Mouse (Mus musculus): Measurements from ENCODE around the gene Prss21.
A peak's percentile ranks its signal among the peaks of the same experiment; 100 is the strongest.

DNA sequence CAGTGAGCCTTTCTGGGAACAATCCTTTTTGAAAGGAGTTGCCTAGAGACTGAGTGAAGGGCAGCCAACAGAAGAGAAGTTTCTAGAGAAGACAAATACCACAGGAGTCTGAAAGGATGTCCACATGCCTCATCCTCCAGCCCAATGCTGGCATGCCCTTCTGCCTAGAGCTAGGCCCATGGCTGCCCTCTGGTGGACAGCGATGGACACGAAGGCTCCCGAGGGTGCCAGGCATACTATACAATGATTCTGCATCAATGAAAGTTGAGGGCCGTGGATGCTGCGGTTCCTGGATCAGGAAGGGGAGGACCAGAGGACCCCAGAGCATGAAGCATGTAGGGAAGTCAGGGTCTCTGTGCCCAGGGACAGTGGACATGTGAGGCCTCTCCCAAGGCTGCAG is 14.6 kb upstream of the Prss21 start:
- TF ChIP-seq CTCF (IDR thresholded peaks at IDR 0.05; ENCODE audit: low read depth, low read length) (peak; percentile 26; the same call in 1 of the 2 replicates), POLR2A (IDR thresholded peaks at IDR 0.05; ENCODE audit: borderline replicate concordance, low read depth, low read length) (no peak)
